Mouse (Mus musculus) ES-Bruce4 (cell line): ENCODE measurements around the gene Drd4.

Source experiments
- CTCF ChIP-seq: IDR thresholded peaks from one replicate; pipeline ENCODE4 v1.8.1; 2011; ENCODE audit warnings: low read depth, low read length
- POLR2A ChIP-seq: IDR thresholded peaks from one replicate; pipeline ENCODE4 v1.8.1; 2011; ENCODE audit warnings: low read length; ENCODE audit not compliant: insufficient read depth

DNA sequence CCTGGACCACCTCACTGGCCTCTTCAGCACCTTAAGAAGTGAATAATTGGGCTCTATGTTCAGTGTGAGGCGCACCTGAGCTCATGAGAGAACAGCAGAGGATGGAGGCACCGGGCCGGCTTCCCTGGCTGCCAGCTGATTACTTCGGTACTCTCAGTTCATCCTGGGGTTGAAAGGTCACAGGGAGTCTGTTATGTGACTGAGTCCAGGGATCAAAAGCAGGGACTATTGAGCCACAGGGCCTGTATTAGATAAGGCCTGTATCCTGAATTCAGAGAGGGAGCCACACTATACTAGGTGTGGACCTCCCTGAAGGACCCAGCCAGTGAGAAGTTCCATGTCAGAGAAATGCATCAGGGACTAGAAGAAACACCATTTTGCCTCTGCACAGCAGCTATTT lies 12.7 kb downstream of the Drd4 start:
- TF ChIP-seq CTCF (no peak), POLR2A (no peak)
